Mouse (Mus musculus) liver, adult (tissue): ENCODE results near the gene Bhlhb9.

Source experiments
- GATA4 ChIP-seq: IDR thresholded peaks from 2 replicates; pipeline ENCODE4 v1.6.1; 2014; ENCODE audit warnings: mild to moderate bottlenecking, low read length; ENCODE audit not compliant: insufficient replicate concordance

The Bhlhb9 gene

DNA sequence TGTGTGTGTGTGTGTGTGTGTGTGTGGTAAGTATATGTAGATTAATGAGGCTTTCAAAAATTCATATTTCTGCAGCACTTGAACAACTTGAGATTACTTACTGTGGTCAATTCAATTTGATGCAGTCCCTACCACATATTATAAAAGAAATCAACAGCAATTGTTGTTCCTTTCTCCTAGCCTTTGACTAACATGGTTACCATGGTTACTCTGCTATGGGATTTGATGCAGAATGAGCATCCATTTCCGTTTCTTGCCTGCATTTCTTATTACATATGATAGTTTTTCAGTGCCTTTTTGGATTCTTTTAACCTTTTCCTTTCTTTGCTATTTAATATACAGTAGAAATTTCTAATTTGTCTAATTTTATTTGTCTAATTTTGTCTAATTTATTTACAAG is 119.7 kb downstream of the Bhlhb9 start:
- no peak for TF ChIP-seq GATA4

DNA sequence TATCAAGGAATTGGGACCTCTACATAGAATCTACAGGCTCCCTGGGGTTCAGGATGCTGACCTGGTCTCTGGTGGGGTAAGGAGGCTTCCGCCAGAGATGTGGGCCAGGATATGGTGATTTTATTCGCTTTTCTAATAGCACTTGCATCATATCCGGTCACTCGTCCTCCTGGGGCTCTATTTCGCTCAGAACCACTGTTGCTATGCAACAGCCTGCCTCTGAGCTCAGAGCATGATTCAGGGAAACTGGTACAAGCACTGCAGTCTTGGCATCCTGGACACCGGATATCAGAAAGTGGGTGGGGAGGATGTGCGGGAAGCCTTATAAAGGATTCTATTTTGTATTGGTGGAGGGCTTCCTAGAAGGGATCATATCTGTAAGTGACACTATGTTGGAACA is 124.8 kb downstream of the Bhlhb9 start:
- TF ChIP-seq GATA4, result no peak

DNA sequence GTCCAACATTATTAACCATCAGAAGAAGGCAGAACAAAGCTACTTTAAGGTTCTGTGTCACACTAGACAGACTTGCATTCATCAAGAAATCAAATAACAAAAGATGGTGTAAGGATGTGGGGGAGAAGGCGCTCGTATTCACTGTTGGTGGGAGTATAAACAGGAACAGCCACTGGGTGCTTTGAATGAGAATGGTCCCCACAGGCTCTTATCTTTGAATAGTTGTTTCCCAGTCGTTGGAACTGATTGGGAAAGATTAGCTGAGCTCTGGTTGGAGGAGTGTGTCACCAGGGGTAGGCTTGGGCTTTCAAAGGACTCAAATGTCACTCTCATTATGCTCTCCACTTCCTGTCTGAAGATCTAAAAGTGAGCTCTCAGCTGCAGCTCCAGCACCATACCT is 128.5 kb downstream of the Bhlhb9 start:
- TF ChIP-seq GATA4, result no peak

DNA sequence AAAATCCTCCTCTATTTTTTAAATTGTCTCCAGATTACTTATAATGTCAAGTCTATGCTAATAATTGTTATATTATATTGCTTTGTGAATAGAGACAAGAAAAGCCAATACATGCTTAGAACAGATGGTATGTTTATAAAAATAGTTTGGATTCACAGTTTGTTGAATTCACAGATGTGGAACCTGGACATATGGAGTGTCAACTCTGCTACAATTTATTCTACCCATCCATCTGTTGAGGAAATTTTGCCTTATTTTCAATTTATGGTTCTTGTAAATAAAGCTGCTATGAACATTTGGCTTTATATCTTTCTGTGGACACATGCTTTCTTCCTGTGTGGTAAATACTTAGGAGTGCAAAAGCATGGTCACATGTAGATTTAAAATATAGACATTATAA is 131.2 kb downstream of the Bhlhb9 start:
- no peak for TF ChIP-seq GATA4

DNA sequence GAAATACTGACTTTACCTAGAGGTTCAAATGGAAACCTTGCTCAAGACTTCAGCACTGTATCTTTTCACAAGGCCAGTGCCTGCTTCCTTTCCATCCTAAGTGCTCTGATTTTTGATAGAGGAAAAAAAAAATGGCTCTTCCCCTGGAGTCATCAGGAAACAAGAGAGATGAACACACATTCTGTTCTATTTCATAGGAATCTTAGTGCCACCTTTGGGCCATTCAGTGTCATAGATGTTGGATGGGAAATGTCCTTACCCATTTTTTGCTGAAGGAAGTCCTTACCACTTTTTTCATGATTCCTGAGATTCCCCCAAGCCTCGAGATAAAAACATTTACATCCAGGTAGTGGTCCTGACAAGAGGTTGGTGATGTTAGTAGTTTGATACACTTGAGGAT is 139.1 kb downstream of the Bhlhb9 start:
- TF ChIP-seq GATA4, result no peak
